Mouse (Mus musculus) liver, postnatal 0 days (tissue): ENCODE measurements around the gene Nptn. TPM values are rescaled to one million over a fixed set of nuclear protein-coding genes. Genes with fewer than 3 reads are reported as not detected.

ENCODE experiments used
- ATAC-seq: fragments of 200-750 bp; cut with Nextera tagmentation; 2 replicates; pipeline ENCODE4 v1.8.0; 2017; ENCODE audit warnings: mild to moderate bottlenecking, moderate library complexity
- DNase-seq: peaks from one replicate; pipeline ENCODE4 v3.0.0-alpha.2; 2016
- H3K27ac ChIP-seq: fragments of 300-500 bp; sonication (generic); 2 replicates; pipeline ENCODE4 v1.5.1; 2014; ENCODE audit warnings: antibody characterized with exemption, moderate library complexity, mild to moderate bottlenecking, low read depth
- H3K27me3 ChIP-seq: fragments of 300-500 bp; sonication (generic); 2 replicates; pipeline ENCODE4 v1.6.1; 2014; ENCODE audit warnings: low read length, control low read depth, mixed read lengths; ENCODE audit not compliant: insufficient read depth
- H3K36me3 ChIP-seq: fragments of 300-500 bp; sonication (generic); replicated peaks from 2 replicates; pipeline ENCODE4 v1.6.1; 2014; ENCODE audit warnings: mild to moderate bottlenecking, control low read depth, low read length, moderate library complexity, mixed read lengths; ENCODE audit not compliant: insufficient read depth
- H3K4me1 ChIP-seq: fragments of 300-500 bp; sonication (generic); 2 replicates; pipeline ENCODE4 v1.6.1; 2014; ENCODE audit warnings: antibody characterized with exemption, mild to moderate bottlenecking, control low read depth; ENCODE audit not compliant: insufficient read depth
- H3K4me2 ChIP-seq: fragments of 300-500 bp; sonication (generic); 2 replicates; pipeline ENCODE4 v1.6.1; 2014; ENCODE audit warnings: low read depth, mild to moderate bottlenecking, low read length, moderate library complexity, mixed read lengths
- H3K4me3 ChIP-seq: fragments of 300-500 bp; sonication (generic); 2 replicates; pipeline ENCODE4 v1.5.1; 2014; ENCODE audit warnings: low read depth, low read length
- H3K9ac ChIP-seq: fragments of 300-500 bp; sonication (generic); replicated peaks from 2 replicates; pipeline ENCODE4 v1.6.1; 2014; ENCODE audit warnings: mild to moderate bottlenecking, moderate library complexity
- H3K9me3 ChIP-seq: fragments of 300-500 bp; sonication (generic); 2 replicates; pipeline ENCODE4 v1.6.1; 2016; ENCODE audit warnings: mild to moderate bottlenecking, control low read depth, low read length, mixed read lengths
- CTCF ChIP-seq: sonication (generic); IDR thresholded peaks from 2 replicates; pipeline ENCODE4 v1.5.1; 2016; ENCODE audit warnings: antibody characterized with exemption, low read depth
- EP300 ChIP-seq: IDR thresholded peaks from 2 replicates; pipeline ENCODE4 v1.6.1; 2016; ENCODE audit warnings: antibody characterized with exemption, low read depth, mild to moderate bottlenecking
- WGBS: fragments of 180-500 bp; shearing (Covaris S2); extraction: QIAGEN DNeasy Blood & Tissue Kit; methylation state at CpG from one replicate; pipeline ENCODE4 v1.1.7; 2014; ENCODE audit not compliant: insufficient replicate concordance; 5-methylcytosine and 5-hydroxymethylcytosine counted together
- polyA plus RNA-seq: library from polyadenylated mRNA; unstranded; fragments of >200 nt; fragmentation: Nextera tagmentation; extraction: Ambion mirVana; gene quantifications from 2 replicates; pipeline ENCODE4 v1.2.1, GENCODE M21; 2015

Nptn gene
- polyA plus RNA-seq, 1 experiment from 2014 or later = 66.3 TPM

GRCm38 (mm10) chr9:58595313-58595712 lies 13.3 kb downstream of the Nptn start:
- no peak overlapping the region for H3K9ac ChIP-seq
- H3K36me3 ChIP-seq = no peaks in the 10 kb centered on the region
- no peak overlapping the region for H3K4me3 ChIP-seq
- no peaks in the 10 kb centered on the region for H3K27me3 ChIP-seq
- H3K9me3 ChIP-seq = no peaks in the 10 kb centered on the region
- TF ChIP-seq CTCF (no peak), EP300 (no peak)
- H3K4me2 ChIP-seq = no peak overlapping the region
- H3K27ac ChIP-seq = no peak overlapping the region
- WGBS = 87% methylated on average over 1 of the region's 1 CpGs
- H3K4me1 ChIP-seq = peaks cover 2% of the 10 kb centered on the region; the same call in 1 of the 2 replicates
- DNase-seq (no peak), ATAC-seq (no peak)

GRCm38 (mm10) chr9:58613790-58614189 lies 31.8 kb downstream of the Nptn start:
- no peak for DNase-seq
- H3K9me3 ChIP-seq = no peaks in the 10 kb centered on the region
- H3K27ac ChIP-seq = no peak overlapping the region
- 81% methylated on average over 1 of the region's 1 CpGs for WGBS
- TF ChIP-seq CTCF (no peak), EP300 (no peak)
- H3K9ac ChIP-seq = no peak overlapping the region
- no peak for ATAC-seq
- no peak overlapping the region for H3K4me2 ChIP-seq
- H3K36me3 ChIP-seq = no peaks in the 10 kb centered on the region
- H3K4me1 ChIP-seq = peaks cover 7% of the 10 kb centered on the region
- no peaks in the 10 kb centered on the region for H3K27me3 ChIP-seq
- no peak overlapping the region for H3K4me3 ChIP-seq

GRCm38 (mm10) chr9:58615064-58615938 lies 33.3 kb downstream of the Nptn start:
- H3K4me2 ChIP-seq = no peak overlapping the region
- no peak overlapping the region for H3K9ac ChIP-seq
- DNase-seq (no peak), ATAC-seq (no peak)
- no peak overlapping the region for H3K27ac ChIP-seq
- H3K36me3 ChIP-seq = no peaks in the 10 kb centered on the region
- peaks cover 8% of the 10 kb centered on the region for H3K4me1 ChIP-seq
- H3K4me3 ChIP-seq = no peak overlapping the region
- H3K27me3 ChIP-seq = no peaks in the 10 kb centered on the region
- TF ChIP-seq EP300 (no peak), CTCF (peak; percentile 45)
- H3K9me3 ChIP-seq = no peaks in the 10 kb centered on the region
- WGBS = 70% methylated on average over 3 of the region's 3 CpGs

- whole genome bisulfite sequencing = 90% methylated on average over 1 of the region's 1 CpGs
- Histone ChIP-seq H3K27ac (no peak overlapping the region), H3K9ac (no peak overlapping the region), H3K4me3 (no peak overlapping the region), H3K4me1 (peaks cover 7% of the 10 kb centered on the region), H3K27me3 (no peaks in the 10 kb centered on the region), H3K4me2 (no peak overlapping the region), H3K9me3 (no peaks in the 10 kb centered on the region), H3K36me3 (peaks cover 6% of the 10 kb centered on the region)
- TF ChIP-seq CTCF = no peak
- DNase-seq (no peak), ATAC-seq (no peak)
These were observed 41.0 kb downstream of the Nptn start for GRCm38 (mm10) chr9:58623009-58623408.

GRCm38 (mm10) chr9:58627197-58627596 lies 45.2 kb downstream of the Nptn start:
- ATAC-seq (peak; percentile 47), DNase-seq (no peak)
- 35% methylated on average over 2 of the region's 2 CpGs for WGBS
- Histone ChIP-seq H3K27ac (no peak overlapping the region), H3K36me3 (peaks cover 25% of the 10 kb centered on the region), H3K4me3 (no peak overlapping the region), H3K4me1 (peaks cover 3% of the 10 kb centered on the region), H3K4me2 (no peak overlapping the region), H3K9me3 (no peaks in the 10 kb centered on the region), H3K9ac (no peak overlapping the region), H3K27me3 (no peaks in the 10 kb centered on the region)
- TF ChIP-seq CTCF (no peak), EP300 (no peak)

GRCm38 (mm10) chr9:58630441-58630840 lies 48.4 kb downstream of the Nptn start:
- DNase-seq (no peak), ATAC-seq (no peak)
- TF ChIP-seq CTCF (no peak), EP300 (no peak)

More at GRCm38 (mm10) chr9:58630441-58630840, 48.4 kb downstream of the Nptn start:
- Histone ChIP-seq H3K27me3 (no peaks in the 10 kb centered on the region), H3K4me2 (no peak overlapping the region), H3K27ac (no peak overlapping the region), H3K4me3 (no peak overlapping the region), H3K36me3 (peaks cover 26% of the 10 kb centered on the region), H3K9me3 (no peaks in the 10 kb centered on the region), H3K4me1 (peaks cover 3% of the 10 kb centered on the region), H3K9ac (no peak overlapping the region)
- WGBS = 75% methylated on average over 2 of the region's 2 CpGs
